31 mouse cellular contexts compared by ENCODE assay signal in genomic region chr5:89337966-89338657, GRCm38 (mm10).
DNase-seq lines count a peak whose midpoint lies in the region; ATAC-seq and TF ChIP-seq lines count a peak whose summit lies in the region.
"Had no signal": no experiment of that assay in that cellular context is flagged by ENCODE, and none has a peak within 500 bp of the region (broad histone marks: within the 10 kb centered on the region; RNA-seq: fewer than 3 reads in every experiment).

No protein-coding gene starts in this region.

- H3K4me1 ChIP-seq in kidney, adult 2 months (ENCODE audit: control insufficient read depth, insufficient read depth, low read length) = no peaks in the 10 kb centered on the region; the same call in 1 of the 2 replicates
- no peaks in the 10 kb centered on the region for H3K4me1 ChIP-seq in lung, embryonic 16.5 days (replicated peaks; ENCODE audit: control insufficient read depth, insufficient read depth, low read length)
- H3K4me1 ChIP-seq: embryonic facial prominence, embryonic 12.5 days; hindbrain, embryonic 12.5 days; intestine, embryonic 15.5 days; liver, embryonic 12.5 days; megakaryocyte, embryonic 14.5 days; midbrain, embryonic 12.5 days; neural tube, embryonic 12.5 days had no signal

- H3K9me3 ChIP-seq in lung, embryonic 16.5 days (ENCODE audit: control insufficient read depth, low read length) = no peaks in the 10 kb centered on the region
- H3K9me3 ChIP-seq: embryonic facial prominence, embryonic 12.5 days; hindbrain, embryonic 12.5 days; intestine, embryonic 15.5 days; liver, embryonic 12.5 days; megakaryocyte, embryonic 14.5 days; midbrain, embryonic 12.5 days; neural tube, embryonic 12.5 days had no signal

- H3K27me3 ChIP-seq in kidney, adult 2 months (replicated peaks; ENCODE audit: control insufficient read depth, insufficient read depth, low read length) = no peaks in the 10 kb centered on the region
- H3K27me3 ChIP-seq in lung, embryonic 16.5 days (ENCODE audit: control insufficient read depth, insufficient read depth, low read depth, low read length) = no peaks in the 10 kb centered on the region
- H3K27me3 ChIP-seq: CH12.LX; embryonic facial prominence, embryonic 12.5 days; hindbrain, embryonic 12.5 days; intestine, embryonic 15.5 days; liver, embryonic 12.5 days; megakaryocyte, embryonic 14.5 days; midbrain, embryonic 12.5 days; neural tube, embryonic 12.5 days had no signal

- no peak for TF ChIP-seq POLR2A in kidney, adult 2 months (IDR thresholded peaks at IDR 0.05; ENCODE audit: low read depth, low read length)

- no peak overlapping the region for H3K4me2 ChIP-seq in lung, embryonic 16.5 days (ENCODE audit: low read depth, low read length)
- H3K4me2 ChIP-seq: embryonic facial prominence, embryonic 12.5 days; hindbrain, embryonic 12.5 days; intestine, embryonic 15.5 days; liver, embryonic 12.5 days; midbrain, embryonic 12.5 days; neural tube, embryonic 12.5 days had no signal

- no peaks in the 10 kb centered on the region for H3K36me3 ChIP-seq in kidney, adult 2 months (ENCODE audit: control insufficient read depth, insufficient read depth, low read length)
- no peaks in the 10 kb centered on the region for H3K36me3 ChIP-seq in lung, embryonic 16.5 days (ENCODE audit: control insufficient read depth, insufficient read depth, low read length)
- H3K36me3 ChIP-seq: embryonic facial prominence, embryonic 12.5 days; hindbrain, embryonic 12.5 days; intestine, embryonic 15.5 days; liver, embryonic 12.5 days; midbrain, embryonic 12.5 days; neural tube, embryonic 12.5 days had no signal

- DNase-seq in kidney, adult 2 months = peak; percentile 71
- DNase-seq in kidney, adult 8-10 months = peak; percentile 47 to 68
- DNase-seq in kidney, postnatal 14 days = peak; percentile 28
- no peak for DNase-seq in ovary, adult 18-20 months (ENCODE audit: low spot score)
- no peak for DNase-seq in left cerebral cortex, adult 11 months (ENCODE audit: low spot score)
- DNase-seq in MN1 (ENCODE audit: low spot score) = no peak
- no peak for DNase-seq in left cerebral cortex, adult 8-10 months (ENCODE audit: low spot score in 2 of 2)
- DNase-seq: adrenal gland, adult 8-10 months; cerebellum, adult 8-10 months; cerebellum, postnatal 36 days; gastrocnemius, postnatal 14 days; heart, postnatal 14 days; layer of hippocampus, adult 9-11 months; left cerebral cortex, postnatal 4 days; liver, postnatal 0 days; right cerebral cortex, postnatal 4 days; thymus, adult 2 months; thymus, postnatal 4 days had no signal

- no peak overlapping the region for H3K9ac ChIP-seq in lung, embryonic 16.5 days (ENCODE audit: low read length)
- H3K9ac ChIP-seq: embryonic facial prominence, embryonic 12.5 days; hindbrain, embryonic 12.5 days; intestine, embryonic 15.5 days; liver, embryonic 12.5 days; liver, postnatal 0 days; midbrain, embryonic 12.5 days; neural tube, embryonic 12.5 days had no signal

- no peak overlapping the region for H3K4me3 ChIP-seq in kidney, adult 2 months (ENCODE audit: insufficient read depth, low read depth, low read length)
- no peak overlapping the region for H3K4me3 ChIP-seq in lung, embryonic 16.5 days (ENCODE audit: low read length)
- H3K4me3 ChIP-seq: embryonic facial prominence, embryonic 12.5 days; hindbrain, embryonic 12.5 days; intestine, embryonic 15.5 days; liver, embryonic 12.5 days; megakaryocyte, embryonic 14.5 days; midbrain, embryonic 12.5 days; myocyte; neural tube, embryonic 12.5 days had no signal

- ATAC-seq in lung, embryonic 16.5 days (ENCODE audit: low read depth) = peak; percentile 96
- ATAC-seq: forebrain, embryonic 14.5 days; hindbrain, postnatal 0 days; intestine, embryonic 15.5 days; liver, embryonic 12.5 days; liver, postnatal 0 days had no signal

- no peak for TF ChIP-seq CTCF in kidney, adult 2 months (conservative IDR thresholded peaks at IDR 0.05; ENCODE audit: insufficient read depth, insufficient read length, low read depth, low read length)

- H3K27ac ChIP-seq in kidney, adult 2 months (ENCODE audit: insufficient read depth, low read depth, low read length) = peak overlapping the region; percentile 96
- peak overlapping the region; percentile 86 for H3K27ac ChIP-seq in lung, embryonic 16.5 days (ENCODE audit: low read length)
- H3K27ac ChIP-seq: embryonic facial prominence, embryonic 12.5 days; hindbrain, embryonic 12.5 days; hindbrain, postnatal 0 days; intestine, embryonic 15.5 days; liver, embryonic 12.5 days; midbrain, embryonic 12.5 days; neural tube, embryonic 12.5 days; stomach, postnatal 0 days had no signal

- WGBS in kidney, adult 2 months = 33% methylated on average over 7 of the region's 7 CpGs
- WGBS in lung, embryonic 16.5 days = 45% methylated on average over 7 of the region's 7 CpGs

Comparison
In these comparisons a context has a peak if more than half of its experiments do, and no peak if none do; other contexts are left out.
1. DNase-seq: peak in kidney, adult 2 months (single experiment), kidney, adult 8-10 months (2 of 2) and kidney, postnatal 14 days (single experiment); none in ovary, adult 18-20 months (single experiment), left cerebral cortex, adult 11 months (single experiment), MN1 (single experiment) and left cerebral cortex, adult 8-10 months (0 of 2).